Mouse (Mus musculus) spleen, postnatal 10 days (tissue): ENCODE results near the gene Ssx2ip.

Experiments used
- DNase-seq, 2 experiments: peaks; one replicate each; pipeline ENCODE4 v3.0.0; 2021 to 2022; ENCODE audit warnings: low spot score in 2 of 2

Gene Ssx2ip

DNA sequence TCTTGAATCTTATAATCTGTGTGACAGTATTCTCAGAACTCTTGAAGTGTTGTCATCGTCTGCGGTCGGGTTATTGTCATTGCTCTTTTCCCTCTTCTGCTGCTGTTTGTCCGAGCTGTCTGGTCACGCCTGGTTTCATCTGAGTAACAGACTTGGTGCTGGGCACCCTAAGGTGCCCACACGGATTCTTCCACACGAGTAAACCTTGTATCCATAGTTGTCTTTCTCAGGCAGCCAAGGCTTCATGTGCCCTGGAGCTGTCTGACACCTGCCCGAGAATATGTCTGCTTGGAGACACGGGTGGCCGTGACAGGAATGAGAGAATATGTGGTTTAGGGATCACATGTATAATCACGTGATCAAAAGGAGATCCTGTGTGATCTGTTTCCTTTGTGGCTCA is 31.1 kb downstream of the Ssx2ip start:
- no peak for DNase-seq

DNA sequence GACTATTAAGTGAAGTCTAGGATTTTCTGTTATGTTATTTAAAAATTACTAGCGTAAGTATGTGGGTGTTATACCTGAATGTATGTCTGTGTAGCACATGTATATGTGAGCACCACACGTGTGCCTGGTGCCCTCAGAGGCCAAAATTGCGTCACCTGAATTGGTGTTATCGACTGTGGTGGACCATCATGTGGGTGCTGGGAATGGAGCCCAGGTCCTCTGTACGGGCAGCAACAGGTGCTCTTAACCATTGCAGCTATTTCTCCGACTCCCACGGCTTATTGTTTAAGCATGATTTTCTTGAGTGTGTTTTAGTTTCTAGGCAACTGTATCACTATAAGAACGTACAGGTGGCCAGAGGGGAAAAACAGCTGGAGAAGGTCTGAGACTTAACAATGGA is 31.7 kb downstream of the Ssx2ip start:
- DNase-seq, result no peak

DNA sequence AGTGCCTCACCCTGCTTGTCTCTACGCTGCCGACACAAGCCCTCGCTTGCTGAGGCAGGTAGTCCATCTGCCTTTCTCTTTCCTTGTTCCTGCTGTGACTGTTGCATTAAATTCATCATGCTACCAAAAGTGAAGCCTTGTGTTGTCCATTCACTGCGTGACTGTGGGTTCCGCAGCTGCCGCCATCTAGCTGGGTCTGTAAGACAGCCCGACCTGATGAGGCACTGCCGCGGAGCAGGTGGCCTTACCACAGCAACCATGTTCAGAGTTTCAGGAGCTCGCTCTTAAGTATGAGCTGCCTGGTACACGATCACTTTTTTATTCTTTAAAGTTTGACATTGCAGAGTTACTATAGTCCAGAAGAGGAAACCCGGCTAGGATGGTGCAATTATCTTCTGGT is 35.6 kb downstream of the Ssx2ip start:
- no peak for DNase-seq

DNA sequence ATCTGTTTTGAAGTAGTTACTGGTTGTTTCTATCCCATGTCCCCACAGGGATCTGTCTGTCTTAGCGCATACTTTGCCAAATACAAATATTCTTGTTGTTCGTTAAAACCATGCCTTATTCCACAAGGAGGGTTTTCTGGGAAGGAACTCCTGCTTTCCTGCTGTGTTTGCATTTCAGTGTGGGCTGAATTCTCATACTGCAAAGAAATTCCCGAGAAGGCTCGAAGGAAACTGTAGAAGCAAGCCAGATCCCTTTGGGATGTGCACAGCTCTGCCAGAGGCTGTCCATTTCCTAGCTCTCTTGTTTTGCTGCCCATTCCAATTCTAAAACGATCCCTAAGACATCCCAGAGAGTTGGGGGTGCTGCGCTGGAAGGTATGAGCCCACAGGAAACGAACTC is 36.0 kb downstream of the Ssx2ip start:
- DNase-seq, result no peak

DNA sequence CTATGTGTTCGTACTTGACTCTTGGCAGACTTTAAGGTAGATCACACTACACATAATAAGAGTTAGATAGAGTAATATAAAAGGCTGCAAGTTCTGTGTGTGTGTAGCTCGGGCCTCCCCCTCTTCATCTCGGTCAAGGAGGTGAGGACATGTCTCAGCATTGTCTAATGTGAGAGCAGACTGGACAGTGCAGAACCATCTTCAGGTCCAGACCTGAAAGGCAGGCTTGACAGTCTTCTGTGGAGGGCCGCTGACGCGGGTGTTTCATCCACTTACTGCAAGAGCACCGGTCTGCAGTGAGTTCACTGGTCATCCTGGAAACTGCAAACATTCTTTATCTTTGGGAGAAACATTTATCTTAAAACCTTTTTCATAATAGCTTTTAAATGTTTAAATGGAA is 38.0 kb downstream of the Ssx2ip start:
- DNase-seq, result no peak

DNA sequence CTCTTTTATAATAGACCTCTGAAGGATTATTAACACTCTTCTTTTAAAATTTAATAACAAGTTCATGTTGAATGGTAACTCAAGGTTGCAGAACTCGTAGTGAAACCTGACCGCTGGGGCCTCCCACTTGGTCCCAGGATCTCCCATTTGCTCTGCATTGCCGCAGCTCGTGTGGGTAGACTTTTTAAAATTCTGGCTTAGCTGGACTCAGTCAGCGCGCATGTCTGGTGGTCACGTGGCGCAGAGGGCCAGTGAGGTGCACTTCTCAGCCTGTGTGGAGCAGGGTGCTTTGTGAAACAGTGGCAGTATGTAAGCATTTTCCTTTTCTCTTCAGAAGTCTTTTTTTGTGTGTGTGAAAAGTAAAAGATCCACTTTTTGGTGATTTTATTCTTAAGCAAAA is 38.5 kb downstream of the Ssx2ip start:
- no peak for DNase-seq

DNA sequence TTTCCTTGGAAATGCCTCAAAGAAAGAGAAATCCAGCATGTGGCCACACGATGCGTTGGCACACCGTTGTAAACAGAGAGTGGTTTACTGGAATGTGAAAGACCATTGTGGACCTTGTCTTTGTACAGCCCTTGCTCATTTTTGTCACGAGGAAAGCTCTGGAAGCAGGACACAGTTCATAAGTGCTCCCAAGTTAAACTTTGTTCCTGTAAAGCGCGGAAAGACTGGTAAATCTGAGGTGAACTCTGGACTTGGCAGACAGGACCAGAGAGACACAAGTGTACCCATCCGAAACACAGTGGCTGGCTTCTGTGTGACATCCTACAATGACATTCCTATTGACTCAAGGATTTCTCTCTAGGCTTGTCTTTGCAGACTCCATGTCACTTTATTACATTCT is 38.9 kb downstream of the Ssx2ip start:
- DNase-seq, result no peak

DNA sequence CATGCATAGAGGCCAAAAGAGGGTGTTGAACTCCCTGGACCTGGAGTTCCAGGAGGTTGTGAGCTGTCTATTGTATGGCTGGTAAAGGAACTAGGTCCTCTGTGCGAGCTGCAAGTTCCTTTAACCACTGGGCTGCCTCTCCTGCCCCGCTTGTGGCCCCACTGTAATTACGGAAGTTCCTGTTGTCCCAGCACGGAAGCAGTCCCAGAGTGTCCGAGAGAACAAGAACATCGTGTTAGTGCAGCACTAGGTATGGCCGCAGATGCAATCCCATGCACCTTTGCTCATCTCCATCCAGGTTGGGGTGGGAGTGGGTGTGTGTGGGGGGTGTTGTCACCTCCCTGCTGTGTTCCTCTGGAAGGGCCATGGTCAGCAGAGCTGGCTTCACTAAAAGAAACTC is 40.4 kb downstream of the Ssx2ip start:
- DNase-seq, result no peak

DNA sequence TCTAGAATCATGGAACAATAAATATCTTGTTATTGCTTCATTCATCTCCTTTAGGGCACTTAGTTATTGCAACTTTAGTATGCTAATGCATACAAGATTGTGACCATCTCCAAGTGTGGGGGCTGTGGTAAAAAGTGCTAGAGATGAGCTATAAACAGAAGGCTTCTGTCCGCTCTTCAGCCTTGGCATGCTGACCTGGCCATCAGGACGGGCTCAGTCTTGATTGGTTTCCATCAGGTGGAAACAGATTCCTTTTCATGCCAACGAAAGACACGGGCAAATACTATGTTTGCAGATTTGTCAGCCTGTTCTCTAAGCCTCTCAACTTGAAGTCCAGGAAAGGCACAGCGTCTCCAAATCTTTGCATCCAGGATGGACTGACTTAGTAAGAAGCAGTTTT is 42.7 kb downstream of the Ssx2ip start:
- DNase-seq, result no peak

DNA sequence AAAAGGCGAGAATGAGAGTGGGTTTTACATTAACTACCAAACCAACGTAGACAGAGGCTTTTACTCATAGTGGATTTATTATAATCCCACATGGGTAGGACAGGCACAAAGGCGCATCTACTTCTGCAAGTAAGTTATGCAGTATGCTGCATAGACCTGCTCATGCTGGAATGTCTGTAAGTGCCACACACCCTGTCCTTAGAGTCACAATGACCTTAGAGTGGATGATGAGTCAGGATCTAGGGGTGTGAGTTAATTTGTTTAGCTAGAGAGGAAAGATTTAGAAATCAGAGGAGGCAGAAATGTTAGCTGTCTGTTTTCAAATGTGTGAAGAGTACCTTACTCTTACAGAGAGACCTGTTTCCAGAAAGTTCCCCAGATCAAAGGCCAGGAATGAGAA is 43.2 kb downstream of the Ssx2ip start:
- DNase-seq, result no peak

DNA sequence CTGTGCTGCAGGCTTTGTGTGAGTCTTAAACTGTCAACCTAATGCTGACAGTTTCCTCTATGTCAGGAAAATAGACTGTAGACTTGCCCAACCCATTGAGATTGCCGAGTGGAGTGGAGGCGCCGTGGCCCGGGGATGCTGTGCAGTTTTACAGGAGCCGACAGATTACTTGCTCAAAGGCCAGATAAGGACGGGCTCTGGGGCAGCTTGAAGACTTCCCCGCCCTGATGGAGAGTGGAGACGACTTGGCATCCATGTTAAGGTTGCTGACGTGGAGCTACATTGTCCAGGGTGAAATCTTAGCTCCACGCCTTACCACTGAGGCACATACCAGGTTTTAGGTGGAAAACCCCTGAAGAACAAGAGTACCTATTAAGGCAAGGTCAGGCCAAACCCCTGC is 43.9 kb downstream of the Ssx2ip start:
- DNase-seq, result no peak

DNA sequence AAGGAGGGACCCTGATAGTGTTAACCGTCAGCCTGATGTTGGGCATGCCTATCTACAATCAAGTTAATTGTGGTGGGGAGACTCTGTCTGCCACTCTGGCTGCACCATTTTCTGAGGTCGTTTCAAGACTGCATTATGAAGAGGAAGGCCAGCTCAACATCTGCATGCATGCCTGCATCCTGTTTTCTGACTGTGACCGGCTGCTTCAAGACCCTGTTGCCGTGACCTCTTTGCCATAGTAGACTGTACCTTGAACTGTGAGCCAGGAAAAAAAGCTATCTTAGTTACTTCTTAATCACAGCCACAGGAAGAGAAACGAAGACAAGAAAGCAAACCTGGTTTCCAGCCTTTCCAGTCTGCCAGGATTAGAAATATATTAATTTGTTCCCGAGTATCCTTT is 44.5 kb downstream of the Ssx2ip start:
- no peak for DNase-seq

DNA sequence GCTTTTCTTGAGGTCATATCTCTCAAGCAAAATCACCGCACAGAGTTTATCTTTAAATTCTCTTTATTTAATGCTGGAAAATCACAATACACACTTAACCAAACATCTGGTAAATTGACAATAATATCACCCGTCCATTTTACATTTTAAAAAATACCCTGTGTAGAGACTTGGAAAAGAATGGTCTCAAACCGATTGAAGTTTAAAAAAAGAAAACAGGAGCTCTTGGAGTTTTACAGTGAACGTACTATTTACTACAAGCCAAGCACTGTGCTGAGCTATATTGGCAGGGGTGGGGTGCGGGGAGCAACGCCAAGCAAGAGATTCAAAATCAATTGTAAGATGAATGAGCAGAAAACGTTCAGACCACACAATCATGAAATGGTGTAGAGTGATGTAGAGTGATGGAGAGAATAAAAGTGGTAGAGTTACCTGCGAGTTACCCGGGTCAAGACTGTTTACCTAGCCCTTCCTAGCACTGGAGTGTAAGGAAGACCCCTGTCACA is 45.4 kb downstream of the Ssx2ip start, which contains the start of gene Ctbs:
Ctbs (plus strand) TSS at position 51 of the 506 bp plus-strand sequence.
- no peak for DNase-seq

DNA sequence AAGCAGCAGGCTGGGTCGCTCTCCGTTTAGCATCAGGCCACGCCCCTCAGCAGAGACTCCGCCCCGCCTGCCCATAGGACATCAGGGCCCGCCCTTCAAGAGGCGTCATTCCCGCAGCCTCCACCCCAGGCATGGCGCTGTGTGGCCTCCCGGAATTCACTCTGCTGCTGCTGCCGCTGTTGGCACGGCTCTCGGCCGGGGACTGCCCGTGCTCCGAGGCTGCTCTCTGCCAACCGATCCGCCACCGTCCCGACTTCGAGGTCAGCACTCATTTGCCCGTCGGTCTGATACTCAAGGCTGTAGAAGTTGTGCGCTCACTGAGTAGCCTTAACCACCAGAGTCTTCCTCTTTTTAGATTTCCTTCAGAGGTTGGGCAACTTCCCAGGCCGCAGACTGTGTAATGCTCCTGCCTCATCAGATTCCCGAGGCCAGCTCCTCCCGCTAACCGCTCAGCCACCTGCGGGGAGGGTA is 46.0 kb downstream of the Ssx2ip start:
- DNase-seq, result peak; percentile 89 to 95

DNA sequence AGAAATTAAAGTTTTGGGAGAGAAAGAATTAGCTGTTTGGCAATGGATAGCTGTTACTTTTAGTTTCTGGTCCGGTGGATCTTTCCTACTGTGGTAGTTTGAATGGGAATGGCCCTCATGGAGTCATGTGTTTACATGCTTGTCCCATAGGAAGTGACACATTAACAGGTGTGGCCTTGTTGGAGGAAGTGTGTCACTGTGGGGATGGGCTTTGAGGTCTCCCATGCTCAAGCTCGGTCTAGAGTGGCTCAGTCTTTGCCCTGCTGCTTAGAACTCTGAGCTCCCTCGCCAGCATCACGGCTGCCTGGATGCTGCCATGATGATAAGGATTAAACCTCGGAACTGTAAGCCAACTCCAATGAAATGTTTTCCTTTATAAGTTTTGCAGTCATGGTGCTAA is 46.9 kb downstream of the Ssx2ip start:
- no peak for DNase-seq

DNA sequence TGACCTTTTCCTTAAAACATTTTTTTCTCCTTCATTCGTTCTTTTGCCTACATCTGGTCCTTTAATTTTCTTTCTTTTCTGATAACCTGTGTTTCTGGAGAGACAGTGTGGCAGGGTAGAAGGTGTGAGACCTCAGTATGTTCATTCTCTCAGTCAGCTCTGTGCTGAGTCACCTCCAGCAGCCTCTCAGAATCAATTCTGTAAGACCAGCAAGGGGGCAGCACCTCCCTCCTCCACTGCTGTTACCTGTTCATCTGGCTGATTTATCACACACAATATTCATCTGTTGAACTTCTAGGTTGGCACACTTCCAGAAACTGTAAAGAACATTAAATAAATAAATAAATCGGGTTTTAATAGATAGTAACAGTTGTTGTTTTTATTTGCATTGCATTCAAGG is 58.5 kb downstream of the Ssx2ip start:
- no peak for DNase-seq

DNA sequence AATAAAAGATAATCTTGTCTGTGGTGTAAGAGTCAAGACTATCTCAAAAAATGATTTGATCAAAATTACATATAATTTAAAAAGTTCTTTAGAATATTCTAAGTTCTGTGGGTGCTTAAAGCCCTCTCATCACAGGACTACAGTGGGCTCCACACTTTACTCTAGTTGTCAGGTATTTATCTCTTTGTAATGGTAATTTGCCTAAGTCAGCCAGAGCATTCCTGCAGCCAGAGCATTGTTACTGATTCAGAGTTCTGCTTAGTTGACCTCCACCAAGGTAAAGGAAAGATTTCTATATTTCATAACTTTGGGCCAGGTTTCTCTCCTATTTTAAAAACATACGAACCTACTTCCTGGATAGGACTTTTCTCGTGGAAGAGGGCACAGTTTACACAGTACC is 64.8 kb downstream of the Ssx2ip start:
- DNase-seq, result no peak

DNA sequence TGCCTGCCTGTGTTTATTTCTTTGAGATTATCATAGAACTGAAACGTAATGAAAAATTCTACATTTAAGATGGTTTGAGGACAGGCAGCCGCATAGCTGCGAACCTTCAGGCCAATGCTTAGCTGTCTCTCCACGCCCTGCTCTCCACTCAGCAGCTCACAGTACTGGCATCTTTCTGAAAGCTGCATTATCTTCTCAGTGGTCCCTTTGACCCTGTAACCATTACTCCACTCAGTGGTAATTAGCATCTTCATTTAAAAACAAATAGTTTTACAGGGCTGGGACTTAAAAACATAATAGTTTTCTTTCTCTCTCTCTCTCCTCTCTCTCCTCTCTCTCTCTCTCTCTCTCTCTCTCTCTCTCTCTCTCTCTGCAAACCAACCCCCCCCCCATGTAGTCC is 68.2 kb downstream of the Ssx2ip start:
- DNase-seq, result no peak

DNA sequence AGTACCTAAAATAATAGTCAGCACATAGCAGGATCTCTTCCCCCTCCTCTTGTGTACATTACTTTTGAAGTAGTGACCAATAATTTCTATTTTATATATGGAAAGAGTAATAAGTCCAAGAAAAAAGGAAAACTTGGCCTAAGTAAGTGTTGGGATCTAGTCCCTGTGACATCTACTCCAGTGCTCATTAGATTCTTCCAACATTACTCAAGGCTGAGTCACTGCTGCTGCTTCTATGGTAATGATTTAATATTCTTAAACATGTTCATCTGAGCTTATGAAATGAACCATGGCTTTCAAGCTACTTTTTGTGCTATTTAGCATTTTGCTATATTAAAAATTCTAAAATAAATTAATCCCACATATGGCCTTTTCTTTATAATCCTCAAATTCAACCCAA is 69.3 kb downstream of the Ssx2ip start:
- no peak for DNase-seq

DNA sequence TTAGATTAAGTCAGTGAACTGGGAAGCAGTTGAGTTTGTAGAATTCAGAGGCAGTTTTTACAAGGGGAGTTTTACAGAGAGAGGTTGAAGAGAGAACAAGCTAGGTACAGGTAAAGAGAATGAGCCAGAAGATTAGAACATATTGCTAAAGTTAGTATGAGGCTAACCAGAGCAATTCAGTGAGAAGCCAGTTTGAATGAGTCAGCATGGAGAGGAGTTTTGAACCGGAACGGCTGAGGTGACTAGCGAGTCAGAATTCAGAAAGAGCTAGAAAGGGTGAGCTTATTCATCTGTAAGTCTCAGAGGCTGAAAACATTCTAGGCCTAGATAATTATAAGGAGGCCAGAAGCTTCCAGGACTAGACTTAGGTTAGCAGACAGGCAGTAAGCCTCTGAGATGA is 70.0 kb downstream of the Ssx2ip start:
- DNase-seq, result no peak

DNA sequence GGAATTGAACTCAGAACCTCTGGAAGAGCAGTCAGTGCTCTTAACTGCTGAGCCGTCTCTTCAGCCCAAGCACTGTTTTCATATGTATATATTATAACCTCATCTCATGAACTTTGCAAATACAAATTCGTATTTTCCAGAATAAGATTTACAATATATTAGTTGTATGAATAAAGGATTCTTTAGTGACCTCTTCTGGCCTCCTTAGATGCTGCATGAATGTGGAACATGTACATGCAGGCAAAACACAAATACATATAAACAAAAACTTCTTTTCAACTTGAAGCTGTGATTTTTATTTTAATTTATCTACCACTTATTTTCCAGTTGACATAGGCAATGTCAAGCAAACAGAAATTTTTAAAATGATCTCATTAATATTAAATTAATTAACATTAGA is 77.6 kb downstream of the Ssx2ip start:
- no peak for DNase-seq

DNA sequence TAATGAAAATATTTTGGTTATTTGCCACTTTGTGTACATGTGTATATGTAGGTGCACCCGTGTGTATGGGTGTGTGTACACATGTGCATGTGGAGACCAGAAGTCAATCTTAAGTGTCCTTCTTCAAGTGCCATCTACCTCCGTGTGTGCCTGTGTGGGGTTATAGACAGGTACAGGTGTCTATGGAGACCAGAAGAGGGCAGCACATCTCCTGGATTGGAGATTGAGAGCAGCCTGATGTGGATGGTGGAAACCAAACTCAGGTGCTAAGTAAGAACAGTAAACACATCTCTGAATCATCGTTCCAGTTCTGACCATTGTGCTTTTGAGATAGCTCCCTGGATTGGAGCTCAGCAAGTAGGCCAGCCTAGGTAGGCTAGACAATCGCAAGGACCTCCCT is 82.0 kb downstream of the Ssx2ip start:
- no peak for DNase-seq
